Mouse (Mus musculus) lung, embryonic 15.5 days (tissue): ENCODE measurements at regions not wholly inside any gene's neighbourhood (a gene's known extent, or its start where the extent isn't known, plus 50 kb on each side); places are given as distances from the start of the nearest gene placed in this dataset.

Experiments
- ATAC-seq: fragments of 200-750 bp; cut with Nextera tagmentation; 2 replicates; pipeline ENCODE4 v1.8.0; 2017; ENCODE audit warnings: moderate number of reproducible peaks, borderline replicate concordance; ENCODE audit not compliant: low FRiP score, low TSS enrichment; ENCODE audit errors: extremely low read depth
- H3K27ac ChIP-seq: fragments of 300-500 bp; sonication (generic); 2 replicates; pipeline ENCODE4 v1.5.1; 2015; ENCODE audit warnings: moderate library complexity, mild to moderate bottlenecking, inconsistent platforms
- H3K27me3 ChIP-seq: fragments of 300-500 bp; sonication (generic); 2 replicates; pipeline ENCODE4 v1.6.1; 2015; ENCODE audit warnings: inconsistent platforms
- H3K36me3 ChIP-seq: fragments of 300-500 bp; sonication (generic); 2 replicates; pipeline ENCODE4 v1.6.1; 2015; ENCODE audit warnings: inconsistent platforms
- H3K4me1 ChIP-seq: fragments of 300-500 bp; sonication (generic); 2 replicates; pipeline ENCODE4 v1.6.1; 2015; ENCODE audit warnings: inconsistent platforms
- H3K4me2 ChIP-seq: fragments of 300-500 bp; sonication (generic); 2 replicates; pipeline ENCODE4 v1.6.1; 2015; ENCODE audit warnings: inconsistent platforms, mild to moderate bottlenecking, moderate library complexity
- H3K4me3 ChIP-seq: fragments of 300-500 bp; sonication (generic); 2 replicates; pipeline ENCODE4 v1.5.1; 2015; ENCODE audit warnings: mild to moderate bottlenecking, inconsistent platforms
- H3K9ac ChIP-seq: fragments of 300-500 bp; sonication (generic); 2 replicates; pipeline ENCODE4 v1.6.1; 2015; ENCODE audit warnings: inconsistent platforms
- H3K9me3 ChIP-seq: fragments of 300-500 bp; sonication (generic); 2 replicates; pipeline ENCODE4 v1.6.1; 2016; ENCODE audit warnings: inconsistent platforms
- WGBS: fragments of 180-500 bp; shearing (Covaris S2); methylation state at CpG from one replicate; pipeline ENCODE4 v1.1.7; 2015; 5-methylcytosine and 5-hydroxymethylcytosine counted together

- Histone ChIP-seq H3K4me1 (peaks cover 36% of the 10 kb centered on the region), H3K36me3 (no peaks in the 10 kb centered on the region), H3K4me3 (no peak overlapping the region), H3K9me3 (no peaks in the 10 kb centered on the region), H3K4me2 (0 out of 2 replicates have a peak overlapping the region, but pooled peaks have one; percentile 2), H3K27me3 (no peaks in the 10 kb centered on the region), H3K9ac (no peak overlapping the region), H3K27ac (peak overlapping the region; percentile 1; the same call in 1 of the 2 replicates)
- ATAC-seq: no peak
- 11% methylated on average over 13 of the region's 13 CpGs for WGBS
These were observed 281.2 kb downstream of the Cd83 start for GRCm38 (mm10) chr13:44065741-44066185.

- H3K4me2 ChIP-seq: no peak overlapping the region
- no peak overlapping the region for H3K4me3 ChIP-seq
- H3K27me3 ChIP-seq: no peaks in the 10 kb centered on the region
- H3K36me3 ChIP-seq: no peaks in the 10 kb centered on the region
- WGBS: 77% methylated on average over 2 of the region's 2 CpGs
- H3K4me1 ChIP-seq: peaks cover 29% of the 10 kb centered on the region
- no peaks in the 10 kb centered on the region for H3K9me3 ChIP-seq
- H3K9ac ChIP-seq: no peak overlapping the region
- ATAC-seq: no peak
- no peak overlapping the region for H3K27ac ChIP-seq
These were observed 282.7 kb downstream of the Cd83 start for GRCm38 (mm10) chr13:44067244-44067643.

DNA sequence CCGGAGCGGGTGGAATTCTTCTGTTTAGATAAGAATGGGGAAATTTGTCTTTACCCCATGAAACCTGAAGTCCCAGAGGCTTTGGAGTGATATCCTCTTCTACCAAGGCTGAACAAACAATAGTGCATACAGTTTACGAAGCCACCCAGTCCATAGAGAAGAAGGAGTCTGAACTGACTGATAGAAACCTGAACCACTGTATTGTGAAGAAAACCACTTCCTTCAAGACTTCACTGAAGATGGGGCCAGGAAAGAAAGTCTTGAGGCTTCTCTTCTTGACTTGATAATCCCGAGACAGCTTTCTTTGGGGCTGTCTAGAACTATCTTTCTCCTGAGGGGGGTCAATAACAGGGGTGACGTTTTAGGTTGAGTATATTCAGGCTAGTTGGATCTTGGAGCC is 284.4 kb downstream of the Cd83 start:
- Histone ChIP-seq H3K27me3 (no peaks in the 10 kb centered on the region), H3K27ac (no peak overlapping the region), H3K4me1 (peaks cover 18% of the 10 kb centered on the region), H3K9me3 (no peaks in the 10 kb centered on the region), H3K4me3 (no peak overlapping the region), H3K4me2 (no peak overlapping the region), H3K36me3 (no peaks in the 10 kb centered on the region), H3K9ac (no peak overlapping the region)
- no peak for ATAC-seq
- WGBS: 80% methylated on average over 5 of the region's 5 CpGs

DNA sequence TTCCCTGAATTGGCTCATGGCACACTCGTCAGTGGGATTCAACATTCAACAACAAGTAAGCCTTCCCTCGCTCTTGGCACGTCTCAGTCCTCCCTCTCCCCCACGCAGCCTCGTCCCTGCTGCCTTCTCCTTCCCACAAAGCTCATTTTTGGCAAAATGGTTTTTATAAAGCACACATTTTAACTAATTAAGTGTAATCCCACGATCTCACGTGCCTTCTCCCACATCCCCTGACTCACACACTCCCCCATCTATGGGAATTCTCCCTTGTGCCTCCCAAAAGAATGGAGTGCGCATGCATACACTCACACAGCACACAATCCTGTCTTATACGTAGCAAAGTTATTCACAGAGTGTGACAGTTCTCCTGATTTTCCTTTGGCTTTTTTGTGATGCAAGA is 288.5 kb downstream of the Cd83 start:
- Histone ChIP-seq H3K9ac (no peak overlapping the region), H3K4me2 (no peak overlapping the region), H3K36me3 (no peaks in the 10 kb centered on the region), H3K9me3 (no peaks in the 10 kb centered on the region), H3K4me3 (no peak overlapping the region), H3K27me3 (no peaks in the 10 kb centered on the region), H3K27ac (no peak overlapping the region), H3K4me1 (0 out of 2 replicates have a peak, but pooled peaks cover 5% of the 10 kb centered on the region)
- ATAC-seq: no peak
- 73% methylated on average over 9 of the region's 9 CpGs for WGBS

GRCm38 (mm10) chr13:44074172-44074571 is 289.6 kb downstream of the Cd83 start:
- Histone ChIP-seq H3K36me3 (no peaks in the 10 kb centered on the region), H3K27ac (no peak overlapping the region), H3K9ac (no peak overlapping the region), H3K9me3 (no peaks in the 10 kb centered on the region), H3K4me2 (no peak overlapping the region), H3K4me3 (no peak overlapping the region), H3K4me1 (0 out of 2 replicates have a peak, but pooled peaks cover 5% of the 10 kb centered on the region), H3K27me3 (no peaks in the 10 kb centered on the region)
- no peak for ATAC-seq
- 65% methylated on average over 9 of the region's 9 CpGs for WGBS

DNA sequence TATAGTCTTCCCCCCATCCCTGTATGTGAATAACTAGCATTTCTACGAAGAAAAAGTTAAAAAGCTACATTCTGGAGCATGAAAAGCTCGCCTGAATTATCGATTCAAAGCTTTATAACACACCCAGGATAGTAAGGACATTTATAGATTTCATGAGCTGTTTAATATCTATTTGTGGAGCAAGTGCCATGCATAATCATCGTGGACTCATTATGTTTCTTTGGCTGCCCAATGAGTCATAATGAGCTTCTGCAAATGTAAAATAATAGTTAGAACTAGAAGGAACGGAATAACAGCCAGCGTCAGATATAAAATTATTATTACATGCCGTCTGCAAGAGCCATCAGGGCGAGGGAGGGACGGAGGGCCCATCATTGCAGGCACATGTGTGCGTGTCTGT is 292.4 kb downstream of the Cd83 start:
- WGBS: 88% methylated on average over 10 of the region's 10 CpGs
- no peaks in the 10 kb centered on the region for H3K9me3 ChIP-seq
- H3K4me2 ChIP-seq: no peak overlapping the region
- no peaks in the 10 kb centered on the region for H3K27me3 ChIP-seq
- H3K27ac ChIP-seq: no peak overlapping the region
- no peak overlapping the region for H3K9ac ChIP-seq
- H3K4me1 ChIP-seq: 0 out of 2 replicates have a peak, but pooled peaks cover 5% of the 10 kb centered on the region
- H3K36me3 ChIP-seq: no peaks in the 10 kb centered on the region
- no peak overlapping the region for H3K4me3 ChIP-seq
- ATAC-seq: no peak

DNA sequence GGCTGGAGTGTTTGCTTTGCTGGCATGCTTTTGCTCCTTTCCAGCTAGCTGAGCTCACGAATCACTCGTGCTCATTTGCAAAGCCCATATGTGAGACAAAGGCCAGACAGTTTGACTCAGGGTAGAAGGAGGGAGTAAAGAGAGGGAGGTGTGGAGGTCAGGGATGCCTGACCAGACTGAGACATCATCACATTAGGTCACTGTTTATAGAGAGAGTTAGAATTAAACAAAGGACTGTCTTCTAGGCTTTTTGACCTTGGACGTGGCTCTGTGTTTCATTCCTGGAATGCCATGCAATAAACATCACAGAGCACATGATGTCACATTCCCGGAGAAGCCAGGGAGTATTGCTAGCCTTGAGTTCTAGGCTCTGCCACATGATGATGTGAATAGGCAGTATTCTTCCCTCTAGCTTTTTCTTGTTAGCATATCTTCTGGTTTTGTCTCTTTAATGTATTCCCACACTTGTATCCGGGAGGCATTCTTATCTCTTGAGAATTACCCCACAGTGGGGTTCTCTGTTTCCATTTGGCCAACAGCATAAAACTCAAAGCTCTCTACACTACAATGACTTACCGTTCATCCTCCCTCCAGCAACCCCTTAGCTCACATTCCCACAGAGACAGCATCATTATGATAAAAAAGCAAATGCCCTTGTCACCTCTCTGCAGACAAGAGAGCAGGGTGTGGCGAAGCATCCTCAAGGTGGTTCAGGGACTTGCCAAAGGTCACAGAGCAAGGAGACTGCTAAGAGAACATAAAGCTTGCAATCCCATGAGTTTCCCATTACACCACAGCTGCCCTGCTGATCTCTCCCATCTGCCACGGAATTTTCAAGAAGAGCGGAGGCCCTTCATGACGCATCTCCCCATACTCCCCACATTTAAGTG is 301.3 kb downstream of the Cd83 start:
- Histone ChIP-seq H3K4me3 (no peak overlapping the region), H3K9ac (no peak overlapping the region), H3K27me3 (no peaks in the 10 kb centered on the region), H3K27ac (peak overlapping the region; percentile 37), H3K36me3 (no peaks in the 10 kb centered on the region), H3K9me3 (no peaks in the 10 kb centered on the region), H3K4me1 (peaks cover 21% of the 10 kb centered on the region), H3K4me2 (no peak overlapping the region)
- 48% methylated on average over 10 of the region's 10 CpGs for WGBS
- ATAC-seq: peak; percentile 84

DNA sequence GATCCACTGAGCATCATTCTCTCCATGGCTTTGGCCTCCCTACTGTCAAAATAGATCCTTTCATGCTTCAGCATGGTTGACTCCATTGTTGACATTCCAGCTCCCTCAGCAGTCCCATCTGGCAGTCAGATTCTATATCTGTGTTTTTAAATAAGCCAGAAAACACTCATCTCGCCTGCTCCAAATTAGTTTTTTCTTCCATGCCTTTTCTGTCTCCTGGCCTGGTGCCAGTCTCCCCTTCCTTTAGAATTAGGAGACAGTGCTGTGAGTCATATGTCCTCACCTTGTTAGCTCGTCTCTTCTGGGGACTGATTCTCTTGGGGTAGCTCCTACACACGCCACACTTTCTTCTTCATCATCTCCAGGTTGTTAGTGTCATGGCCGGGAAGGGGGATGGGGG is 302.2 kb downstream of the Cd83 start:
- Histone ChIP-seq H3K4me2 (no peak overlapping the region), H3K4me3 (no peak overlapping the region), H3K36me3 (no peaks in the 10 kb centered on the region), H3K27ac (no peak overlapping the region), H3K9me3 (no peaks in the 10 kb centered on the region), H3K4me1 (peaks cover 21% of the 10 kb centered on the region), H3K27me3 (no peaks in the 10 kb centered on the region), H3K9ac (no peak overlapping the region)
- WGBS: 35% methylated on average over 4 of the region's 4 CpGs
- no peak; the same call in 1 of the 2 replicates for ATAC-seq

GRCm38 (mm10) chr13:44097141-44097540 is 312.6 kb downstream of the Cd83 start:
- no peak for ATAC-seq

DNA sequence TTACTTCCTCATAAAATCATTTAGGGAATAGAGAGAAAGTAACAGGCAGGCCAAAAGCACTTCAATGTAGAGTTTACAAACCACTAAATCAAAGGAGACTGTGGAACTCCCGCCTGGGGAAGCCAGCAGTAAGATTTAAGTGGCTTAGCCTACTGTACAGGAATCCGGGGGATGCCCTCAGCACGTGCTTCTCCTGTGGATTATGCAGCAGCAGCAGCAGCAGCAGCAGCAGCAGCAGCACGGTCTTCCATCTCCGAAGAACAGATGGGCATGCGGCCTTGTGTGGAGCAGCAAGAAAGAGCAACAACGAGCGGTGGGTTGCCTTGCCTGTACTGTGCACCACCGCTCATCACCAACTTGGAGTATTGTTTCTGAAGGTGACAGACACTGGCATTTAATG is 314.9 kb downstream of the Cd83 start:
- no peak overlapping the region for H3K4me3 ChIP-seq
- no peak for ATAC-seq
- no peak overlapping the region for H3K4me2 ChIP-seq
- WGBS: 68% methylated on average over 9 of the region's 9 CpGs
- H3K9ac ChIP-seq: no peak overlapping the region
- H3K27ac ChIP-seq: no peak overlapping the region
- H3K27me3 ChIP-seq: no peaks in the 10 kb centered on the region
- H3K36me3 ChIP-seq: no peaks in the 10 kb centered on the region
- no peaks in the 10 kb centered on the region for H3K9me3 ChIP-seq
- H3K4me1 ChIP-seq: peaks cover 8% of the 10 kb centered on the region; the same call in 1 of the 2 replicates

More at GRCm38 (mm10) chr13:44097141-44097540, 312.6 kb downstream of the Cd83 start:
- no peak overlapping the region for H3K4me2 ChIP-seq
- H3K27ac ChIP-seq: no peak overlapping the region
- H3K36me3 ChIP-seq: no peaks in the 10 kb centered on the region
- no peak overlapping the region for H3K4me3 ChIP-seq
- no peaks in the 10 kb centered on the region for H3K27me3 ChIP-seq
- H3K4me1 ChIP-seq: peaks cover 8% of the 10 kb centered on the region; the same call in 1 of the 2 replicates
- WGBS: 68% methylated on average over 2 of the region's 2 CpGs
- H3K9me3 ChIP-seq: no peaks in the 10 kb centered on the region
- H3K9ac ChIP-seq: no peak overlapping the region

DNA sequence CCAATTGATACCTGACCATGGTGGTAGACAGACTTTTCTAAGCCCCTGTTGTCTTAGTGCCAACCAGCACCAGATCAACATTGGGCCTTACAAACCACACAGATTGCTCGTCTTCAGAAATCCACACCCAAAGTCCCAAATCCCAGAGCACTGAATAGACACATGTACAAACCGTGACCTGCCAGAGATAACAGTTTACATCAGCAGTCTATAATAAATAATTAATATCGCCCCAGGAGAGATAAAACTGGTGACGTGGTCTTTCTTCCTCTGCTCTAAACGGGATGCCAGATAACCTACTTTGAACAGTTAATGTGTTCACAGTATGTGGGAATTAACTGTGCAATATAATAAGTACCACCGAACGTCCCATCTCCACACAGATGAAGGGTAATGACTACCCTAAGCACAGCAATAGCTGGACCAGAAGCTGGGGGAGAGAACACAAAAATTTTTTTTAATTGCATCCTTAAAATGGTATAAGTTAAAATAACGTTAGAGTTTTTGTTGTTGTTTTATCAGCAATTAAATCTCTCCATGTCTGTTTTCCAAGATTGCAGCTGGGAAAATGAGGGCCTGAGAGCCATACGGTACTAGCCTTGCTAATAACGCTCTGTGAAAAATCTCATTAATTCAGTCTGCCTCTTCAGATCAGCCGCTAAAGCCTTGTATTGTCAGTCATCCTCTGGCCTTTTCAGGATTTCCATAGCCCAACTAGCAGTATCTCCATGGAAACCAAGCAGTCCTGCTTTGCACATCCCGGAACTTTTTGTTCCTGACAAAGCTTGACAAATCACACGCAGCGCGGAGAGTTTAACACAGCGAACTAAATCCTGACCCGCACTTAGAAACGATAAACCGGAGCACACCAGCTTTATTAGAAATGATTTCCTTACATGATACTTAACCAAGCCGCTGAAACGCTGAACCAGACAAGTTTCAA is 315.8 kb downstream of the Cd83 start:
- no peak for ATAC-seq
- Histone ChIP-seq H3K4me2 (peak overlapping the region; percentile 11), H3K36me3 (no peaks in the 10 kb centered on the region), H3K27ac (no peak overlapping the region), H3K4me1 (peaks cover 8% of the 10 kb centered on the region; the same call in 1 of the 2 replicates), H3K9ac (no peak overlapping the region), H3K27me3 (peaks cover 1% of the 10 kb centered on the region; the same call in 1 of the 2 replicates), H3K9me3 (no peaks in the 10 kb centered on the region), H3K4me3 (no peak overlapping the region)
- WGBS: 23% methylated on average over 21 of the region's 21 CpGs
